Mouse (Mus musculus) kidney, adult 2 months (tissue): ENCODE measurements around the gene Hes1.

Experiments
- CTCF ChIP-seq: fragments of 200-500 bp; conservative IDR thresholded peaks from 2 replicates; pipeline ENCODE4 v1.5.1; 2011; ENCODE audit warnings: low read depth, mild to moderate bottlenecking, control low read depth, low read length, moderate library complexity, mixed read lengths; ENCODE audit not compliant: insufficient read depth, insufficient read length
- POLR2A ChIP-seq: fragments of 200-500 bp; IDR thresholded peaks from one replicate; pipeline ENCODE4 v1.6.1; 2011; ENCODE audit warnings: low read depth, low read length, control low read depth

GRCm38 (mm10) chr16:30113170-30113569 is 49.0 kb downstream of the Hes1 start:
- TF ChIP-seq CTCF, result no peak
- no peak for TF ChIP-seq POLR2A
